ENCODE assay signal across 21 mouse cellular contexts in genomic region chr3:24665408-24665807, GRCm38 (mm10).
"Had no signal": no experiment of that assay in that cellular context is flagged by ENCODE, and none has a peak within 500 bp of the region (broad histone marks: within the 10 kb centered on the region; RNA-seq: fewer than 3 reads in every experiment).

No protein-coding gene starts in this region.

- H3K4me3 ChIP-seq: gastrocnemius, adult 2 months; heart, adult 2 months; heart, embryonic 13.5 days; heart, embryonic 15.5 days; hindbrain, embryonic 13.5 days; hindbrain, embryonic 15.5 days; kidney, embryonic 15.5 days; layer of hippocampus, adult 2 months; limb, embryonic 13.5 days; limb, embryonic 15.5 days had no signal

- H3K4me1 ChIP-seq: heart, embryonic 13.5 days; heart, embryonic 15.5 days; hindbrain, embryonic 13.5 days; hindbrain, embryonic 15.5 days; kidney, embryonic 15.5 days; limb, embryonic 13.5 days; limb, embryonic 15.5 days had no signal

- DNase-seq: gastrocnemius, adult 2 months; gastrocnemius, postnatal 10 days; gastrocnemius, postnatal 25 days; heart, adult 11 months; heart, adult 2 months; heart, postnatal 14 days; heart, postnatal 36 days; kidney, adult 11 months; kidney, adult 2 months; kidney, adult 9 months; kidney, postnatal 25 days; kidney, postnatal 4 days; left cerebral cortex, postnatal 4 days had no signal
